Mouse (Mus musculus) small intestine, adult 2 months (tissue): ENCODE results near the gene 2700049A03Rik.

Source experiments
- CTCF ChIP-seq: fragments of 200-500 bp; IDR thresholded peaks from 2 replicates; pipeline ENCODE4 v1.5.1; 2012; ENCODE audit warnings: low read depth, mild to moderate bottlenecking, control low read depth, inconsistent platforms, low read length, moderate library complexity, mixed read lengths; ENCODE audit not compliant: insufficient replicate concordance, insufficient read length; ENCODE audit errors: extremely low read depth
- POLR2A ChIP-seq: fragments of 200-500 bp; IDR thresholded peaks from 2 replicates; pipeline ENCODE4 v1.6.1; 2012; ENCODE audit warnings: low read depth, mild to moderate bottlenecking, control low read depth, inconsistent platforms, low read length, moderate library complexity

- no peak for TF ChIP-seq CTCF
- no peak for TF ChIP-seq POLR2A
Measured at GRCm38 (mm10) chr12:71231561-71231960, 94.9 kb downstream of the 2700049A03Rik start.
